Mouse (Mus musculus) gastrocnemius, postnatal 36 days (tissue): ENCODE results near the gene Cbl. TPM values are rescaled to one million over a fixed set of nuclear protein-coding genes. Genes with fewer than 3 reads are reported as not detected.
A peak's percentile ranks its signal among the peaks of the same experiment; 100 is the strongest.

Experiments
- DNase-seq, 2 experiments: peaks; one replicate each; pipeline ENCODE4 v3.0.0; 2022
- intact Hi-C: fragments of 180-260 bp; cut with DNase I; formaldehyde crosslinking; loops from one replicate; pipeline ENCODE4 v1.15.1; 2025
- total RNA-seq, 2 experiments: library from RNA; stranded (reverse); gene quantifications; 2 replicates each; pipeline ENCODE4 v1.2.3; 2021

The Cbl gene
- total RNA-seq, 2 experiments from 2014 or later, result 7.8 to 10.4 TPM

DNA sequence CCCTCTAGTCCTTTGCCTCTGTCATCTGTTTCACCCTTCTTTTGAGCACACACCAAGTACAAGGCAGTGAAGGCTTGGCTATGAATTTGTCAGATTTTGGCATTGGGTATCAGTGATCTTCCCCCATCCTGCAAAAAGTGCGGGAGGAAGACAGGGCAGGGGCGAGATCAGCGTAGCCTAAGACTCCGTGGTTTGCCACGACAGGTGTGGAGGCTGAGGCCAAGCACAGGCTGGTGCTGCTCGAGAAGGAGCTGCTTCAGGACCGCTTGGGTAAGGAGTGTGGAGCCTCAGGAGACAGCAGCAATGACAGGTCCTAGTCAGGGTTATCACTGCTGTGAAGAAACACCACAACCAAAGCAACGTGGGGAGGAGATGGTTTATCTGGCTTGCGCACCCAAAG, 7.6 kb upstream of the Cbl start:
- intact Hi-C loops, result no loop called here

DNA sequence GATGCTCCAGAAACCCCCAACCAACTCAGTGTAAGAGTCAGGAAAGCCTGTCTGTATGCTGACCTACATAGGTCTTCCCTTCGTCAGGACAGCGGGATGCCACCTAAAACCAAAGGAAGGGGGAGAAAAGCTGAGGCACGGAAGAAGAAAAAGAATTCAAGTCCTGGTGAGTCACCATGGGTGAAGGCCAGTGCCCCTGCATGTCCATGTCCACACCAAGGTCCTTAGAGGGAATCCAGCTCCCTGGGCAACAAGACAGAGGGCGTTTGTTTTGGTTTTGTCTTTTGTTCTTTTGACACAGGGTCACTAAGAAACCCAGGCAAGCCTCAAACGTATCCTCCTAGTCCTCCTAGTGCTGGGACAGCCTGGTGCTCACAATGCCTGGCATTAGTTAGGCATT, 7.1 kb upstream of the Cbl start:
- intact Hi-C loops, result no loop called here
- no peak for DNase-seq

More for the DNA sequence above, 7.6 kb upstream of the Cbl start:
- no peak for DNase-seq

DNA sequence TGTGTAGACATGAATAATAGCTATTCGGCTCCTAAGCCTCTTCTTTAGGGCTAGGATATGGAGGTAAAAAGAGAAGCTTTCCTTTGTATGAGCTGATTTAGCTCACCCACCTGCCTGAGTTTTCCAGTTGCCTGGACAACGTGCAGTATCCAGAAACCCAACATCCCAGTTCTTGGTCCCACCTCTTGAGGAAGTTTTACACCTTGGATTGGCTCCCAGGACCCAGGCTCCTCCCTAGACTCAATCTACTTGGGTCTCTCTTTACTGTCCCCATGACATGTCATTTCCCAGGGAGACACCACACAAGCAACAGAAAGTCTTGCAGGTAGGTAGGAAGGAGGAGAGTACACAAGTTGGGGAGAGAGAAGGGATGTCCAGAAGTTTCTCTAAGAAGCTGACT, 6.5 kb upstream of the Cbl start, which contains the start of gene Ccdc153:
TSS of gene Ccdc153 (plus strand) at position 278 of the 400 bp plus-strand sequence.
- intact Hi-C loops, result no loop called here
- no peak for DNase-seq

DNA sequence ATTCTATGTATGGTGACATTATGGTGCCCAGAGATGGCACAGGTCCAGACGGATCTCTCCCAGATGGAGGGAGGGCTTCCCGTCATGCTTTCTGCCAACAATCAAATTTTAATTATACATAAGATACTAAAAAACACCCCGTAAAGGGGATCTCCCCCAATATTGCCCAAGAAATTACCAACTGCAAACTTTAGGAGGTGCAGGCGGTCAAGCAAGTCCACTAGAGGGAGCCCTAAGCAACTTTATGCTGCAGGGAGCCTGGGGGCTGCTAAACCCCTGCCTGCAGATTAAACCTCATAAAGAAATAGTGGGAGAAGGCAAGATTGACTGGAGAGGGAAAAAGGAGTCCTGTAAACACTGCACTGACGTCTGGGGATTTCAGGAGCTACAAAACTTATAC, 5.6 kb upstream of the Cbl start:
- intact Hi-C loops, result loop anchor here (10.0 kb wide), 2 partner anchors 105 to 255 kb away; partner anchors contain the start of gene Mcam
- DNase-seq, result peak in 1 of 2 experiments; percentile 30

DNA sequence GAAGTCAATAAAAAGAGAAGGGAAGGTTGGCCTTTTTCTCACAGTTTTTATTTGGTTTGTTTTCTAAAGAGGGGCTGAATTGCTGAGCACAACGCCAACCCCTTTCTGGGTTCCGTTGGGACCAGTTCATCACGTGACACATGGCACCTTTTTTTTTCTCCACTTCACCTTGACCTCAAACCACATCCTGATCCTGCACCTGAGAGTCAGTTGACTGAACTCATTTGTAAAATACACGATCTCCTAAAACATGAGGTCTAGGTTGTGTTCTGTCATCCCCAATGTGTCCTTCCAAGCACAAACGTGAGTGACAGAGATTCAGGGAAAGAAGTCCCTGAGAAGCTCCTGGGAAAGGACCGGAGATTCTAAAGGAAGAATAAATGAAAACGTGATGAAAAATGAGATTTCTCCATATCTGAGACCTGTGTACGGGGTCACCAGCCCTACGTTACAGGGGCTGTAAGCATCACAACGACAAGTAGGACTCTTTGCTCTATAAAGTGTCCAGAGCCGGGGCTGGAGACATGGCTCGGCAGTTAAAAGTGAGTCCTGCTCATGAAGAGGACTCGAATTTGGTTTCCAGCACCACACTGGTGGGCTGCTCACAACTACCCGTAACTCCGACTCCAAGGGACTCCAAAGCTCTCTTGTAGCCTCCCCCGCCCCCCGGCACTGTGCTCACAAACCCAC, 4.8 kb upstream of the Cbl start:
- DNase-seq, result no peak
- intact Hi-C loops, result loop anchor here (10.0 kb wide), 2 partner anchors 104 to 254 kb away; partner anchors contain the start of gene Mcam

DNA sequence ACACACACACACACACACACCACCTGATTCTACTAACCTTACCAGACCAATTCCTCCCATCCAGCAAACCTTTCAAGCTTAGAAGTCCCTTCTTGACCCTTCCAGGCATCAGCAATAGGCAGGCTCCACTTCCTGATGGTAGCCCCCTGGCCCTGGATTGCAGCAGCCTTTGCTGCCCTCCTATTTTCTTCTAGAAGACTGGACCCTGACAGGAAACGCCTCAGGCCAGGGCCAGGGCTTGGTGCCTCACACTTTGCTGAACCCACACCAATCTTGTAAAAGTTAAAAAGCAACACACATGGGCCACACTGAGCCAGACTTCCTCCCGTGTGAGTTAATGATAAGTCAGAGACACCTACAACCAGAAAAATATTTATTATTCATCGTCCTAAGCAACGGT, 3.3 kb upstream of the Cbl start:
- intact Hi-C loops, result loop anchor here (10.0 kb wide), 2 partner anchors 102 to 252 kb away; partner anchors contain the start of gene Mcam
- DNase-seq, result no peak

DNA sequence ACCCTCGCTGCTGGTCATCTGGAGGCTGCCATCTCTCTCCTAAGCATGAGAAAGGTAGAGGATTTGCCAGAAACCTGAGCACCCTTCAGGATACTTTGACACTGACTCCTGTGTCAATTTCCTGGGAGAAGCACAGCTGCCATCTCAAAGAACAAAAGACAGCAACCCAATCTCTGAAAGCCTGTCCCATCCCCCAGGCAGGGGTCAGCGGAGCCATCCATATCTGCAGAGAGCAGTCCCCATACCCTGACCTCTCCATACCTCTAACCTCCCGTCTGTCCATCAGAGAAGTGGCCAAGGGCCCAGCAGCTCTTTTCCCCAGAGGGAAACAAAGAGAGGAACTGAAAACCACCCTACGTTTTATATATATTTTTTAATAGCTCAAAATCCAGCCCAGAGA, 2.8 kb upstream of the Cbl start:
- no peak for DNase-seq
- intact Hi-C loops, result loop anchor here (10.0 kb wide), 2 partner anchors 102 to 252 kb away; partner anchors contain the start of gene Mcam

DNA sequence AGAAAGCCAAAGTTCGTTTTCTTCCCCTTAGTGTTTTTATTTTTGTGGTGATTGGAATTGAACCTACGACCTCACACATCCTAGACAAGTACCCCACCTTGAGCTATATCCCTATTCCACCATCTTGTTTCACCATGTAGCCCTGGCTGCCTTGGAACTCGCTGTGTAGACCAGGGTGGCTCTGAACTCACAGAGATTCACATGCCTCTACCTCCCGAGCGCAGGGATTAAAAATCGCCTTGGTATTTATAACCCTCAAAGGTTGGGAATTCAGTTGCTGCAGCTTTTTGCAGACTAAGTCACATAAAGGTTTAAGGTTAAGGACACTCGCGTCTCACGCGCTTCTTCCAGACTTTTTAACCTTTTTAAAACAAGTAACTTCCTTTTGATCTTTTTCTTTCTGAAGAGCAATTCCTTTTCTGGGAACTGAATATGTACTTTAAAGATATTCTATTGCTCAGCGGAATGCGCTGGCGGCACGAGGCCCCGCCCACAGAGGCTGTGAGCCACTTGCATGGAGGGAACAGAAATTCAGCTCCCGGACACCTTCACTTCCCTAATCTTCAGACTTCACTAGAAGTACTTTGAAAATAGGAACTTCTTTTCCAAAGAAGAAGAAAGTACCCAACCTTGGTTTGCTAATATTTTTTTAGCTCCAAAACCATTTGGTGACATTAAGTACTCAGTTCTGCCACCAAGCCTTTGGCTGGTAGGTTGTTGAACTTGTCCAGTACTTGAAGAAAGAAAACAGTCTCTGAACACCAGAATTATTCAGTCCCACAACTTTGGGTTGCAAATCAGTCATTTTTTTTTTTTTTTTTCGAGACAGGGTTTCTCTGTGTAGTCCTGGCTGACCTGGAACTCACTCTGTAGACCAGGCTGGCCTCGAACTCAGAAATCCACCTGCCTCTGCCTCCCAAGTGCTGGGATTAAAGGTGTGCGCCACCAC, 904 bp upstream of the Cbl start:
- DNase-seq, result peak in 1 of 2 experiments; percentile 25
- intact Hi-C loops, result loop anchor here (10.0 kb wide), 2 partner anchors 100 to 250 kb away; partner anchors contain the start of gene Mcam

DNA sequence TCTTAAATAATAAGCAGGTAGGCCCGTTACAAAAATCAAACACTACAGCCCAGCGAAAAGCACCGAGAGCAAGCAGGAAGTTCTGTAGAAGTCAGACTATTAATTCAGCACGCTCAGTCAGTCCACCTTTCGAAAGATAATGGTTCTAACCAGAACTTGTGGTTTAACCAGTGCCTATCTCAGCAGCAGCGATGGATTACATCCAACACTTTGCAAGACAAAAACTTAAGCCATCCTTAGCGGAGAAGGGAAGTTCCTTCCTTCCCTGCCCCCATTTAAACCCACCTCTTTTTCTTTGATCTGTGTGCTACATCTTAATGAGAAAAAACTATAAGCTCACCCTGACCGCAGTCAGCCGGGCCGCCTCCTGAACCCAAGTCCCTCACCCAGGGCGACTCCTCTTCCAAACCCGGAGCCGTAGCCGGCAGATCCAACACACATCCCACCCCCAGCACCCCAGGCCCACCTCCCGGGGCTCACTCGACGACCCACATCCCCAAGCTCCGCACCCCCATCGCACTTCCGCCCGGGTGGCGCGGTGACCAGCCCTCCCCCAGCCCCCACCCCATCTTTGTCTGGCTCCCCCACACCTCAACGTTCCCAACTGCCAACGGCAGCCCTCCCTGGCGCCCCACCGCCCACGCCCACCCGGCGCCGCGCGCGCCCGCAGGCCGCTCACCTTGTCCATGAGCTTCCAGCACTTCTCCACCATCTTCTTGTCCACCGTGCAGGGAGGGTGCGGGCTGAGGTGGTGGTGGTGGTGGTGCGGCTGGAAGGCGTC, 638 bp downstream of the Cbl start:
- no peak for DNase-seq
- intact Hi-C loops, result loop anchor here (10.0 kb wide), 2 partner anchors 98 to 248 kb away; partner anchors contain the start of gene Mcam

DNA sequence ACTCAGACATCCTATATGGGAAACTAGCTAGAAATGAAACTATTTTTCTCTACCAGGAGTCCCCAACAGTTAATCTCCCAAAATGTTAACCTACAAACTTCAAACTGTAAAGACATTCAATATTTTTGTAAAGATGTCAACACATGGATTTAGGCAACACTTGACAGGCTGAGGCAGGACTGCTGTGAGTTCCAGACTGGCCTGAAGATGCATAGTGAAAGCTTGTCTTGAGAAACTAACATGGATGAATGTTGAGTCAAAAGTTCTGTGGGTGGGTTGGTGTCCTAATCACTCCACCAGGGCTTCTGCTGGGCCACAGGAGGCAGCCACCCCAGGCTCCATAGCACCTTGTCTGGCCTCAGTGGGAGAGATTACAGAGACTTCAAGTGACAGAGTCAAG, 2.2 kb downstream of the Cbl start:
- intact Hi-C loops, result loop anchor here (10.0 kb wide), 2 partner anchors 97 to 247 kb away; partner anchors contain the start of gene Mcam
- DNase-seq, result no peak

DNA sequence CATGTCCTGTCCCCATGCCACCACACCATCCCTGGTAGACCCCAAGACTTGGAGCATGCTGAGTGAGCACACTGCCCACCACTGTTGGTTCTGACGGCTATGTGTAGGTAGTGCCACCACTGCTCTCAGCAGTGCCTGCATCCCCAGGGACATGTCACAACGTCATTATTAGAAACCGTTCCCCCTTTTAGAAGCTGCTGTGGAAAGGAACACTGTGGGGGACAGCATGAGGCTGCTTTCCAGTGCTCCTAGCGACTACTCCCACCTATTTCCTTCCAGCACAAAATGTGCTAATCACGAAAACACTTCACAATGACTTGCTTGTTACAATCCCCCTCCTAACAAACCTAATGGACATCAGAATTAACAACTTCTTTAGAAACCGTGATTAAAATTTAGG, 7.9 kb downstream of the Cbl start:
- DNase-seq, result no peak
- intact Hi-C loops, result no loop called here

DNA sequence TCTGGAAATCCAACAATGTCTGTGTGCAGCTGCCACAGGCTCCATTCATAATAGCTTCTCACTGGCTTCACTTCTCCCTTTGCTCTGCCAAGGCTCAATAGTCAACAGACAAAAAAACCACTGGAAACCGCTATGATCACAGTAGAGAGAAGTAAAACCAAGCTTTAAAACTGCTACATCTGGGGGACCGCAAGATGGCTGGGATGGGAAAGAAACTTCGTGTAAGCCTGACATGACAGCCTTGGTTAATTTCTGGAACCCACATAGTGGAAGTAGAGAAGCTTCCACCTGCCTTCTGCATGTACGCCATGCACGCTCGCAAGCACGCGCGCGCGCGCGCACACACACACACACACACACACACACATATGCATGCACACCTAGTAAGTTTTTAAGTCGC, 20.3 kb downstream of the Cbl start:
- intact Hi-C loops, result no loop called here
- DNase-seq, result no peak

DNA sequence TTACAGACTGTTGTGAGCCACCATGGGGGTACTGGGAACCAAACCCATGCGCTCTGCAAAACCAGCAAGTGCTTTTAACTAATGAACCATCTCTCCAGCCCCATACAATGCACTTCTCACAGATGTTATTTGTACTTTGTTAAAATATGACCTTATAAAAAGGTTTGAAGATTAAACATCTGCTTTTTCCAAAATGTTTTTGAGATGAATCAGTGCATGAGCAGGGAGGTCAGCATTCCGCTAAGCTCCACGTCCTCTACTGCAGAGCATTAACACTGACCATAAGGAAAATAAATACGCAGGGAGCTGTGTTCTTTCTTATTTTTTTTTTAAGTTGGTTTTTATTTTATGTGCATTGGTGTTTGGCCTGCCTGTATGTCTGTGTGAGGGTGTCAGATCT, 21.4 kb downstream of the Cbl start:
- DNase-seq, result no peak
- intact Hi-C loops, result no loop called here

DNA sequence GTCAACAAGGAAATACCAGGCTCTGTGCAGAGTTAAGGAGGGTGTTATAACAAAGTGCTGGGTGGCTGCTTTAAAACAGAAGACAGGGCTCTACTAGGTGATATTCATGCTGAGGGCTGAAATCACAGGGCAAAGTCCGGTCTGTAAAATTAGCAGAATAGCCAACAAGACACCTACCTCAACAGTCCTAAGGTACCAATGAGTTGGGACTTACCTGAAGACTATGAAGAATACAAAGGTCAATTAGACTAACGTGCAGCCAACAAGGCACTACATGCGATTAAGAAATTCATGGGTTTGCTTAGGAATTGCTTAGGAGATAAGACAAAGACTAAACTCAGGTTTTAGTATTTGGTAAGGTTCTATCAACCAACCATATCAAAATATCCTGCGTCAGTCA, 24.4 kb downstream of the Cbl start:
- intact Hi-C loops, result no loop called here
- DNase-seq, result no peak

DNA sequence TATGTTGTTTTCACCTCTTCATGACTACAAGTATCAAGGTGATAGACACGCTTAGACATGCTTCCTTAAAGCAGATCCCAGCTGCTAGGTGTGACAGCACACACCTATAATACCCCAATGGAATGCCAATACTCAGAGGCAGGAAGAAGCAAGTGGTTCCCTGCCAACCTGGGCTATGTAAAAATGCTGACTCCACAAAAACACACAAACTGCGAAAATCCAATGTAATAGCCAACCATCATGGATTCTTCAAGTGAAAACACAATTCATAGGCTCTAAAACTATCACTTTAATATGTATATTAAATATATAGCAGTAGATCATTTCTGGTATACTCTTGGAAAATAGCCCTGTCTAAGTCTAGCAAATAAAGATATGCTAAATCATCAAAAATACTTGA, 26.0 kb downstream of the Cbl start:
- no peak for DNase-seq
- intact Hi-C loops, result no loop called here

DNA sequence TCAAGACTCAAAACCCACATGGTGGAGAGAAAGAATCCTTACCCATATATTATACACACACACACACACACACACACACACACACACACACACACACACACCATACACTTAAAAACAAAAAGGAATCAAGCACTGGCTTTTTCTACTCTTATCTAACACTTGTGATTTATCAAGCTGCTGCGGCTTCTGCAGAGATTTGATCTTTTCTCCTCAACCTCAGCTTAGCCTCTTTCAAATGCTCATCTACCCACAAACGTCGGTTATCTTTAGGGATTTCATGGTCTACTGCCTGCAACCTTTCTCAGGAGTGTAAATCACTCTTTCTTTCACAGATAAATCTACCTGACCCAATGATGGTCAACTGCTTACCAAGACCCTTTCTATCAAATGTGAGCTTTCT, 33.4 kb downstream of the Cbl start:
- intact Hi-C loops, result no loop called here
- DNase-seq, result no peak

DNA sequence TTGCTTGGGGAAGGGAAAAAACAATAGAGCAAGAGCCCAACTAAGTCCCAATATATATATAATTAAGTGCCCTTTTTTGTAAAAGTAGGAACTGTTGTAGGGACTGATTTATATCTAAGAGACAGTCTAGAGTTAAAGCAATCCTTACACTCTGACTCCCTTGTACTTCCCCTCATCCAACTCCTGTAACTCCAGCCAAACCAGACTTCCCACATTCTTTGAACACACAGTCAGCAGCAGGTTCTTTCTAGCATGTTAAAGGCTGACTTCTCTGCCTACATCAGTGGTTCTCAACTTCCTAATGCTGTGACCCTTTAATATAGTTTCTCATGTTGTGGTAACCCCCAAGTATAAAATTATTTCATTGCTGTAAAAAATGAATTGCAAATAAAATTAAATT, 34.3 kb downstream of the Cbl start:
- intact Hi-C loops, result no loop called here
- no peak for DNase-seq

DNA sequence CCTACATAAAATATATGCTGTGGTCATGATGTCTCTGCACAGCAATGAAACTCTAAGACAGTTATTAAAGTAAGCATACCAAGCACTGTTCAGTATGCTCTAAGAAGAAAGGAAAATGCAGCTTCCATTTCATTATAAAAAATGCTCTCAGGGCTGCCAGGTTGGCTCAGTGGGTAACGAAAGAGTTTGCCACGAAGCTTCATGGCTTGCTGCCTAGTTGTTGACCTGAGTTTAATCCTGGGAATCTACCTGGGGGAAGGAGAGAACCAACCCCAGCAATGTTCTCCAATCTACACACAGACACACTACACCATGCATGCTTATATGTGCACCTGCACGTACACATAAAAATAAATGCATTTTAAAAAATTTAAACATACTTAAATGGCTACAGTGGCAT, 34.7 kb downstream of the Cbl start:
- intact Hi-C loops, result no loop called here
- DNase-seq, result no peak

DNA sequence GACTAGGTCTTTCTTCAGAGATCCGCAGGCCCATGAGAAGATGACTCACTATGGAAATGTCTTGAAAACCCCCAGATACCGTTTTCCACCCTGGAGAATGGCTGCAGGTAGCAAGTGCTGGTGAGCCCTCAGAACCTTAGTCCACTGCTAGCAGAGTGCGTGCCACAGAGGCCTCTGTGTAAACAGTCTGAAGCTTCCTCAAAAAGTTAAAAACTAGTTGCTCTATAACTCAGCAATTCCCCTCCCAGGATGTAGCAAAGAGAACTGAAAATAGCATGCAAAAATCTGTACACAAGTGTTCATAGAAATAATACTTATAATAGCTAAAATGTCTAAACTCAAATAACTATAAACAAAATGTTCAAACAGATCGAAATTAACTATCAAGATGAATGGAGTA, 37.5 kb downstream of the Cbl start:
- intact Hi-C loops, result no loop called here
- no peak for DNase-seq

DNA sequence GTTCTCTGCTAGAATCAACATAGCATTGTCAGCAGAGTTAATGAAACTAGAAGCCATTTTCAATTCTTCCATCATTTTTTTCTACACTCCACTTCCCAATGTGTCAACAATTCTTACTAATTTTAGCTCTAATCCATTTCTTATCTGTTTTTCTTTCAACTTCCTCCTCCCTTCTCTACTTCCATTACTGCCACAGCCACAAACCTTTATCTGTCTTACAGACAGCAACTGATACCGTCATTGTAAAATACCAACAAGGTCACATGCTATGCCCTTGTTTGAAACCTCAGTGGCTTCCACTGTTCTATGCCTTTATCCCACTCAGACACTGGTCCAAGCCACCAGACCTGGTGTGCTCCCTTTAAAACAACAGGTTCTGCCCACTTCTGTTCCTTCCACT, 39.8 kb downstream of the Cbl start:
- DNase-seq, result no peak
- intact Hi-C loops, result no loop called here

DNA sequence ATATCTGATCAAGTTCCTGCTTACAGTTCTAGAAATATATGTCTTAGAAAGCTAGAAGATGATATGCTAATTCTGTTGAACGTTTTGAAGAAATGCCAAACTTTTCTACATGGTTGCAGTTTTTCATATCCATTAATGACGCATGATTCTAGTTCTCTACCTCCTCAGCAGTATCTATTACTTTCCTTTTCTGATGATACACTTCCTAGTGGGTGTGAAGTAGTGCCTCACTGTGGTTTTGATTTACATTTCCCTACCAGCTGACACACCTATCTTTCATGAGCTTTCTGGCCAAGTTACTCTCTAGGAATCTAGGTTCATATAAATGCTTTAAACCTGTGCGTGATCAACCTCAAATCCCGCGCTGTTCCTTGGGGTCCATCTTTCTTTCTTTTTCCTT, 41.1 kb downstream of the Cbl start:
- intact Hi-C loops, result no loop called here
- no peak for DNase-seq
